Mouse (Mus musculus): ENCODE measurements around the gene Klk4. TPM values are rescaled to one million over a fixed set of nuclear protein-coding genes. Genes with fewer than 3 reads are reported as not detected.
A peak's percentile ranks its signal among the peaks of the same experiment; 100 is the strongest.

Klk4 gene
- total RNA-seq (2021) = not detected

DNA sequence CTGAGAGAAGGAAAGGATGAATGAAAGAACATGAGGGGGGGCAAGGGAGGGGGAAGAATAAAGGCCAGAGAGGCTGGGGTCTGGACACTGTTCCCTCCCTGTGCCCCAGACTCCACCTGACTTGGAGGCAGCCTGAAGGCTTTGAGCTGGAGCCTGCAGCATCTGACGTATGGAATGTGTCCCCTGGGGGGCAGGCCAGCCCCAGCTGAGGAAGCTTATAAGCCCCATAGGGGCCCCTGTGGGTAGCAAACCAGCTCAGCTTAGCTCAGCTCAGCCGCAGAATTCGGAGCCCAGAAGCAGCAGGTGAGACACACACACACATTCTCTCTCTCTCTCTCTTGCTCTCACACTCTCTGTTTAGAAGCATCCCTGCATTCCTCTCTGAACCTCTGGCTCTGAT is at the start of gene Klk4:
Gene Klk4 (plus strand): TSS at position 249 of the 400 bp plus-strand sequence.
- no peak for DNase-seq (ENCODE audit: extremely low spot score in 1 of 2, low spot score in 1 of 2)

DNA sequence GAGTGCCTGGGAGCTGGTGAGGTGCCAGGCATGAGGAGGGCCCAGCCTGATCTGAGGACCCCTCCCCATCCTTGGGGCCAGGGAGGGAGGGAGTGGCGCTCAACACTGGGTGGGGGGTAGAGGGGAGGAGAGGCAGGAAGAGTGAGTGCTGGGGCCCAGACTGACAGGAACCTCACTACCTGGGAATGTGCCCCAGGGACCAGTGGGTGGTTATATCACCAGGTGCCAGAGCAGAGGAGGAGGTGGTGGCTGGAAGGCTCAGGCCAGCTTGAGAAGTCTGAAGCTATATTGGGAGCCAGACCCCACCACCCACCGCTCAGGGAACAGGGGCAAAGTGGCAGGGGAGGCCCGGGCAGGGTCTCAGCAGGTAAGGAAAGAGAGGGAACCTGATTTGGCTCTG is 39.3 kb upstream of the Klk4 start, which contains the start of gene Klk5:
Gene Klk5 (plus strand): TSS at position 271 of the 400 bp plus-strand sequence.
- no peak for DNase-seq (ENCODE audit: extremely low spot score in 1 of 2, low spot score in 1 of 2)

DNA sequence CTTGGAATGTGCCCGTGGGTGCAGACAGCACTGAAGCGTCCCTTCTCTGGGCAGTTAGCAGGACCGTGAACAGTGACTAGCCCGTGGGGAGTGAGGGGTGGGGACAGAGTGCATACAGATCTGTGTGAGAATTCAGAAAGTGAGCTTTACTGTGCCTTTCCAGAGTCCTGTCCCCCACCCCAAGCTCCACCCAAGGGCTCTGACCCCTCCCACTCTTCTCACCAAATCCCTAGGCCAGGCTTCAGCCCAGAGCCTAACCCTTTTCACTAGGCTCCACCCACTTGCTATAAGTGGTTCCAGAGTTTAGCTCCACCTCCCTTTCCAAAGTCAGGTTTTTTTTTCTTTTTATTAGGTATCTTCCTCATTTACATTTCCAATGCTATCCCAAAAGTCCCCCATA is 37.2 kb upstream of the Klk4 start:
- DNase-seq (ENCODE audit: extremely low spot score in 1 of 2, low spot score in 1 of 2) = no peak

DNA sequence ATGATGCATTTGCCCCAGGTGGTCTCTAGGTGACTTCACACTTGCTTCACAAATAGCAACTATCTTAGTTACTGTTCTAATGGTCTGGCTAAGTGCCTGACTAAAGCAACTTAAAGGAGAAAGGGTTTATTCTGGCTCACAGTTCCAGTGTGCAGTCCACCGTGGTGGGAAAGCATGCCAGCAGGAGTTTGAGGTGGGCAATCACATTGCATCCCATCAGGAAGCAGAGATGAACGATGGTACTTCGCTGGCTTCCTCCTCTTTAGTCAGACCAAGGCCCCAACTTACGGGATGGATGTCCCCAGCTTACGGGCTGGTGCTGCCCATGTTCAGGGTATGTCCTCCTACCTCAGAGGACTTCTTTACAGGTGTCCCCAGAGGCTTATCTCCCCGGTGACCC is 29.3 kb upstream of the Klk4 start:
- DNase-seq (ENCODE audit: extremely low spot score in 1 of 2, low spot score in 1 of 2) = no peak

DNA sequence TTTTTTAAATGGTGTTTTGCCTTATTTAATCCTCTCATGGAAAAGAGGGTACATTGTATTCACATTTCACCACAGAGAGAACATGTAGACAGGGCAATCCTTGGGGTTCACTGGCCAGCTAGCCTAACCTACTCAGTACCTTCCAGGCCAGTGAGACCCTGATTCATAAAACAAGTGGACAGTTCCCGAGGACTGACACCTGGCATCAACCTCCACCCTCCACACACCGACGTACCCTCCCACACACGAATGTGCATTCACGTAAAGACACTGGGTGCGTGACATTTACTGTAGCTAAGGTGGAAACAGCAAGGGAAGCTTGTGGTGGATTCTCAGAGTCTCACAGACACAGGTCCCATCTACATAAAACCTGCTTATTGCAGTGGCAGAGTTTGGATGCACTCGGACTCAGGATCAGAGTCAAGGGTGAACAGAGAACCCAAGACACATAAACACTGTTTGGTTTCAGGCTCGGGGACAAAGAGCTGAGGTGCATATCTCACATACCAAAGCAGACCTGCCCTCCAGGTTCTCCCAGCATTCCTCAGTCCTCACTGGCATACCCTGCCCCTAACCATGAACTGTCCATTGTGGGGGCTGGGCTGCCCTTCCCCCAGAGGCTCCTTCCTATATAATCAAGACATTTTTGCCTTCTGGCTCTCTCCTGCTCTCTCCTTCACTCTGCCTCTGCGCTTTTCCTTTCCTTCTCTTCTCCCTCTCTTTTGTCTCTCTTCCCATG is 26.1 kb upstream of the Klk4 start:
- no peak for DNase-seq (ENCODE audit: extremely low spot score in 1 of 2, low spot score in 1 of 2)

DNA sequence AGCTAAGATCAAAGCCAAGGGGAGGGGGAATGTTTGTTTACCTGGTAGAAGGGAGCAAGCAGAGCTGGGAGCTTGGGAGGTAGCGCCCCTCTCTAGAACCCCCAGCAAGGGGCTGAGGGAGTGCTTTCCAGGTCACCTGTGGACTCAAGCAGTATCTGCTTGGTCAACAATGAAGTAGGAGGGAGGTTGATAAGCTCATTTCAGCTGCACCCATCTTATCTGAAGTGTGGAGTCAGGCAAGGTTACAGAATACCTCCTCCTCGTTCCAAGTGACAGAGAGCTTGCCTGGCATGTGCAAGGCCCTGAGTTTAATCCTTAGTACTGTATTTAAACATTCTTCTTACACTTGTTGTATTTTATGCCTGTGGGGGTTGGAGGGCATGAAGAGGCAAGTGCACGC is 25.3 kb upstream of the Klk4 start:
- no peak for DNase-seq (ENCODE audit: extremely low spot score in 1 of 2, low spot score in 1 of 2)

DNA sequence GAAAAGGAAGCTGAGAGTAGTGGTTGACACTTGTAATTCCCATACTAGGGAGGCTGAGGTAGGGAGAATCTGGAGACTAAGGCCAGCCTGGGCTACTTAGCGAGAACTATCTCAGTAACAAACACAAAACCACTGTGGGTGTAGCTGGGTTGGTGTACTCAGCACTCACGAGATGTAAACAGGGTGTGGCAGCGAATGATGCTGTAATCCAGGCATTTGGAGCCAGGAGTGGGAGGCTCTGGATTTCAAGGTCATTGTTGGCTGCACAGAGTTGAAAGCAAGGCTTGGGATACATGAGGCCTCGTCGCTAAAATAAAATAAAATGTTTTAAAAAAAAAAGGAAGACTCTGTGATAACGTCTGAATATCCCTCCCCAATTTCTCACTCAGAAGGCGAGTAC is 24.7 kb upstream of the Klk4 start:
- no peak for DNase-seq (ENCODE audit: extremely low spot score in 1 of 2, low spot score in 1 of 2)

DNA sequence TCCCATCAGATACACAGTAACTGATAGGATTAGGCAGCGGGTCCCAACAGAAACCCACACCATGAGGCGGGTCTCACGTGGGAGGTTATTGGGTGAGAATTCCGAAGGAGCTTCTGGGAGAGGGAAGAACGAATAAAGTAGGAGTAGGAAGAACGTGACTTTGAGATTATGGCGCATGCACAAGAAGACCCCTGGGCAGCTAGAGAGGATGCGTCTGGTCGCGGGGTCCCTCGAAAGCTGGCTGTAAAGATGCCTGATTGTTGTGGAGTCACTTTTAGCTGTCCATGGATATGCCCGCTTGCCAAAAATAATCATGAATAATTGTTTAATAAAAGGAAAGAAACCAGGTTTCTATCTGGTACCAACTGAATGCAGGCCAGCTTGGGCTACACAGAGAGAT is 23.5 kb upstream of the Klk4 start:
- DNase-seq (ENCODE audit: extremely low spot score in 1 of 2, low spot score in 1 of 2) = no peak

DNA sequence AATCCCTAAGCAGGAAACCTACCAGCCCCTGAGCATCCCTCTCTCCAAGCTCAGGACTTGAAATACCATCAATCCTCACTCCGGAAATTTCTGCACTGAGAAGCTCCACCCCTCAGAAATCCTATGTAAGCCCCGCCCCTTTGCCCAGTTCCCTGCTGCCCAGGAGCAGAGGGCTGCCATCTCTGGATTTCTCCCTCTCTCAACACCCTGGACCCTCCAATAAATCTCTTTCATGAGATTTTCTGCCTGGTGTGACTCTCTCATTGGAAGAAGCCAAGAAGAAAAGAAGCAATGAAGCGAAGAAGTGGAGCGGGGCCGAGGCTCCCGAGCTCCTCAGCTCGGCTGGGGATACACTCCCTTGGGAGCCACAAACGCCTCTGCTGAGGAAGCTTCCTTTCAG is 20.5 kb upstream of the Klk4 start:
- DNase-seq (ENCODE audit: extremely low spot score in 1 of 2, low spot score in 1 of 2) = no peak

DNA sequence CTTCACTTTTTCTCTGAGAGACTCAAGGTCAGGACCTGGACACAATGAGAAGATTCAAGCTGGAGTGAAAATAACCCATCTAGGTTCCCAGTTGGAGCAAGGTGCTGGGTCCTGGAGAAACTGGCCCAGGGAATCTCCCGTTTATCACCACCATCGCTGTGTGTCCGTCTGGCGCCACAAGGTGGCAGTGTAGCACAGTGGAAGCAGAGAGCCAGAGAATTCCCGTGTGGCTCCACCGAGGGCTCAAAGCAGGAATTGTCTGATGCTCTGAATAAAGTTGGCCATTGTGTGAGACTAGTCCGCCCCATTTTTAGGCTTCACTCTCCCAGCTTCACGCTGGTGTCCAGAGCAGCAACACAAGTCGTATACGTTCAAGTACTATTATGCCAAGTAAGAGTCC is 7.7 kb upstream of the Klk4 start:
- DNase-seq (ENCODE audit: extremely low spot score in 1 of 2, low spot score in 1 of 2) = peak; percentile 47 to 83

DNA sequence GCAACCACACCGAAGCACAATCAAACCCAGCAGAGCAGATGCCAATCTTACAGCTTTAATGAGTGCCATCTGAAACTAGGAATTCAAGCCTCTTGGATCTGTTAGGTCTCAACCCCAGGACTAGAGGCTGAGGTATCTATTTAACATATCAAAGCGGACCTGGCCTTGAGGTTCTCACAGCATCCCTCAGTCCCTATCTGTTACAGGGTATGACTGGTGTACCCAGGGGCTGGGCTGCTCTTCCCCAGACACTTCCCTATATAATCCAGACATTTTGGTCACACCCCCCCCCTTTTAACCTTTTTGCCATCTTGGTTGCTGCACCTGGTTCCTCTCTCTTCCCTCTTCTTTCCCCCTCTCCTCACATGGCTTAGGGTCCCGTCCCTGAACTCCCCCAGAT is 7.3 kb upstream of the Klk4 start:
- DNase-seq (ENCODE audit: extremely low spot score in 1 of 2, low spot score in 1 of 2) = no peak

DNA sequence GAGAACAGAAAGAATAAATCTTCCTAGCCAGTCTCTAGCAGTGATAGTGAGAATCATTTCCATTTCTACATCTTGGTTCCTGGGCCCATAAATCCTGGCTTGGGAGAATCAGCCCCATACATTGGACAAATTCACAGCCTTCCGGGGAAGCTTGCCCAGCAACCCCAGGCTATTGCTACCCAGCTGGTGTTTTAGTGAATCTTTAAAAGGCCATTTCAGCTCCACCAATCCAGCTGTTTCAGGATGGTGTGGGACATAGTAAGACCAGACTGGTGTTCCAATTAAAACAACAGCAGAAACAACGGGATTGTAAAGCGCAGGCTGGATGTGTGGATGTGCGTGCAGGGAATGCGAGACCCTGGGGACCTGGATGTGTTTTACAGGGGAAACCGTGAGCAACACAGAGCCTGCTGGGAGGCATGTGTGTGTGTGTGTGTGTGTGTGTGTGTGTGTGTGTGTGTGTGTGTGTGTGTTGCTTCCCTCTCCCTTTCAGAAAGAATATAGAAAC is 6.0 kb upstream of the Klk4 start:
- DNase-seq (ENCODE audit: extremely low spot score in 1 of 2, low spot score in 1 of 2) = no peak

DNA sequence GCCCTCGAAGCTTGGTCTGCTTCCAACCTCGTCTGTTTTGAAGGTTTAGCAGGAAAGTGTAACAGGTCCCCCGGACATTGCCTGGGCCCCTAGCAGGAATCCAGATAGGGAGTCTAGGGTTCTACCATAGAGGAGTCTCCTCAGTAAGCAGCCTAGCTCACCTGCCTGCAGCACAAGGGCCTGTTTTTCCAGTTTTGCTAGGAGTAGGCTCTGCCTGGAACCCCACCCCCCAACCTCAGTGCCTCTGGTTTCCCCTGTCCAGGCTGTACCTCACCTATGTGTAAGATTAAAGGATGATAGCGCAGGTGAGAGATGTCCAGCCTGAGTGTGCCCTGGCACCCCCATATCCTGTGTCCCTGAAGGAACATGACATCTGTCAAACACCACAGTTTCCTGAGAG is 4.5 kb upstream of the Klk4 start:
- no peak for DNase-seq (ENCODE audit: extremely low spot score in 1 of 2, low spot score in 1 of 2)

DNA sequence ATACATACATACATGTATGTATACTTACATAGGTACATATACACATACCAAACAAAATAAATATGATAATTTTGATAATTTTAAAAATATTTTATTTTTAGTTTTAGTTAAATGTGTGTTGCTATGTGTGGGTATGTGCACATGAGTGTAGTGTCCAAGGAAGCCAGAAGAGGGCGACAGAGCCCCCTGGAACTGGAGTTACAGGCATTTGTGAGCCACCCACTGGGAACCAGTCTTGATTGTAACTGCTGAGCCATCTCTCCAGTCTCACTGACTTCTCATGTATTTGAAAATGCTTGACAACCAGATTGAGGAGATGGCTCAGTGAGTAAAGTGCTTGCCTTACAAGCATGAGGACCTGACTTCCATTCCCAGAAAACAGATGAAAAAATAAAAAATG is 2.7 kb upstream of the Klk4 start:
- no peak for DNase-seq (ENCODE audit: extremely low spot score in 1 of 2, low spot score in 1 of 2)

DNA sequence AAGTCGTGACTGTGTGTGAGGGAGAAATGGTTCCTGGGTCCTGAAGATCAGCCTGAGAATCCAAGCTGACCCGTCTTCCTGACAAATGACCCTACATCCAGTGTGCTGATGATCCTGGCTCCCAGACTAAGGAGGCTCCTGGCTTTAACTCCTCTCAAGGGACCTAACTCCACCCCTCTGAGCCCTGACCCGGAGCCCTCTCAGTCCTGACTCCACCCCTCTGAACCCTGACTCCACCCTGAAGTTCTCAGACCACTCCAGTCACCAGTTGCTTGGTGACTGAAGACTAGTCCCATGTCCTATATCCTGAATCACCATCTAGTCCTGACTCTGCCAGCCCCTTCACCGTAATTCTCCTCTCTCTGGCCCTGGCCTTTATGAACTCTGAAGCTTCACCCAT is 1.4 kb downstream of the Klk4 start:
- DNase-seq (ENCODE audit: extremely low spot score in 1 of 2, low spot score in 1 of 2) = no peak

DNA sequence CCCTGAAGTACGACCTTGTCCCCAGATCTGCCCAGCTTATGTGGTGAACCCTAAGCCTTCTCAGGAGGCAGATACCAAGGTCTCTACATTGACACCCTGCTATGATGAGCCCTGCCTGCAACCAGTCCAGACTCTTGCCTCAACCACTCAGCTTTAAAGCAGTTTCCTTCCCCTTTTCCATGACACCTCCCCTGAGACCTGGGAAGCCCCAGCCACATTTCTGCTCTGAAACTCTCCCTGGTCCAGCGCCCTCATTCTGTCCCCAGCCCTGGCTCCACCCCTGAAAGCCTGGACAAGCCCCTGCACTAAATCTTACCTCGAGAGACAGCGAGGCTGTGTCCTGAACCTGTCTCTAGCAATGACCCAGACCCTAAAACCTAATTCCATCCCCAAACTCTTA is 1.9 kb downstream of the Klk4 start:
- DNase-seq (ENCODE audit: extremely low spot score in 1 of 2, low spot score in 1 of 2) = no peak

DNA sequence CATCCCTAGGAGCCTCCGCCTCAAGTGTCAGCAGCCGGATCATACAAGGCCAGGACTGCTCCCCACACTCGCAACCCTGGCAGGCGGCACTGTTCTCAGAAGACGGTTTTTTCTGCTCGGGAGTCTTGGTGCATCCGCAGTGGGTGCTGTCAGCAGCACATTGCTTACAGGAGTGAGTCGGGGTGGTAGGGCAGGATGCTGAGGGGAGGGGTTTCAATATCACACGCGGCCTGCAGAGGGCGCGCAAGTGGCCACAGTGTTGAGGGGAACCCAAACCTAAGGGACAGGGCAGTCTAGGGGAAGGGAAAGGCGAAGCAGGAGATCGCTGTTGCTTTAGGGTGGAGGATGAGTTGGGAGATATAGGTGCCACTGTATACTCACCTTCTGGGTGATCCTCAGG is 2.6 kb downstream of the Klk4 start:
- DNase-seq (ENCODE audit: extremely low spot score in 1 of 2, low spot score in 1 of 2) = peak; percentile 30 to 68

DNA sequence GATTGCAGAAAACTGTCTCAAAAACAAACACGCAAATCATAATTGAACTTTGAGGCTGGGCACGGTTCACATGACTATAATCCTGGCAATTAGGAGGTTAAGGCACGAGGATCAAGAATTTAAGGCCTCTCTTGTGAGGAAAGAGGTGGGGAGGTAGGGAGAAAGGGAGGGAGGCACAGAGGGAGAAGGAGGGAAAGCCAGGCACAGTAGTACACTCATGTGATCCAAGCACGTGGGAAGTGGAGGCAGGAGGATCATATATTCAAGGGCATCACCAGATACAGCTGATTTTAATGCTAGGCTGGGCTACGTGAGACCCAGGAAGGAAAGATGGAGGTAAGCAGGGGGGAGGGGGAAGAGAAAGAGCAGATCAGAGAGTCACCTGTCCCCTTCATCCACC is 10.4 kb downstream of the Klk4 start:
- DNase-seq (ENCODE audit: extremely low spot score in 1 of 2, low spot score in 1 of 2) = no peak

DNA sequence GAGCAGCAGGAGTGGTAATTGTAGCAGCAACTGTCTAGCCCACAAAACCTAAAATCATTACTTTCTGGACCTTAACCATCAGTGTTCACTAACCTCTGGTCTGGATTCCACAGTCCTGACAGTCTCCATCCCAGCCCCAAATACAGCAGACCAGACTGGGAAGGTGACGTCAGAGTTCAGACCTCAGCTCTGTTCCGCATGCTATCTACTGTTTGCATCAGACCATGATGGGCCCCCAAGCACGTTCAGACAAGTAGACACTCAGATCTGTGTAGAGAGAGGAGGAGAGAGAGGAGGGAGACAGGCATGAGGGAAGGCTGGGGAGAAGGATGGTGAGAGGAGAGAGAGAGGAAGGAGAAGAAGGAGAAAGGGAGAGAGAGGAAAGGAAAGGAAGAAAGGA is 10.8 kb downstream of the Klk4 start:
- no peak for DNase-seq (ENCODE audit: extremely low spot score in 1 of 2, low spot score in 1 of 2)

DNA sequence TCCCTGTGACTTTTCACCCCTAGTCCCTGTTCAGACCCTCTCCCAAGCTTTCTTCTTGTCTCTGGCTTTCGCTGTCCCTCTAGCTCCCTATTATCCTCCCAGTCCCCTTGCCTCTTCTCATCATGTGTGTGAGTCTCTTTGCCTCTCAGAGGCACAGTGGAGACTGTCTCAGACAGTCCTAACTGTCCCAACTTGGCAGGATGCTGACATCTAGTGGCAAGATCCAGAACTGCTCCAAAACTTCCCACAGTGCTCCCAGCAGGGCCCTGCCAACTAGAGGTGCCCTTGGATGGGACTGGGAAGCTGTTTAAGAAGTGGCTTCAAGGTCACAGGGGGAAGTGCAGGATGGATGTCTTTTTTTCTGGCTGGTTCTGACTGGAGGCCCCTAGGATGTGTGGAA is 13.9 kb downstream of the Klk4 start:
- DNase-seq (ENCODE audit: extremely low spot score in 1 of 2, low spot score in 1 of 2) = peak; percentile 84 to 97

DNA sequence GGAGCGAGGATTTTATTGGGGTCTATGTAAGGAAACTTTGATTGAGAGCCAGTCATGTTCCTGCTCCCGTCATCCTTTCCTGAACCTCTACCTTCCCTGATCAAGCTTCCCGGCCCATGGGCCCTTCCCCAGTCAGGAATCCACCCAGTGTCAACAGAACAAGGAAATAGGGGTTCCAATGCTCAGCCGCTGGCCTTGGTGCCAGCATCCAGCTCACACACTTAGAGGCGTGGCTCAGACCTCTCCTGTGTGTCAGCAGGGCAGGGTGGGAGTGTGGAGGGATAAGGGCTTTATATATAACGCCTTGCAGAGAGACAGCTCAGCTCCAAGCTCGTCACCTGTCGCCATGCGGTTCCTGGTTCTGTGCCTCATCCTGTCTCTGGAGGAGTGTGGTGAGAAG is 33.9 kb downstream of the Klk4 start:
- DNase-seq (ENCODE audit: extremely low spot score in 1 of 2, low spot score in 1 of 2) = no peak

DNA sequence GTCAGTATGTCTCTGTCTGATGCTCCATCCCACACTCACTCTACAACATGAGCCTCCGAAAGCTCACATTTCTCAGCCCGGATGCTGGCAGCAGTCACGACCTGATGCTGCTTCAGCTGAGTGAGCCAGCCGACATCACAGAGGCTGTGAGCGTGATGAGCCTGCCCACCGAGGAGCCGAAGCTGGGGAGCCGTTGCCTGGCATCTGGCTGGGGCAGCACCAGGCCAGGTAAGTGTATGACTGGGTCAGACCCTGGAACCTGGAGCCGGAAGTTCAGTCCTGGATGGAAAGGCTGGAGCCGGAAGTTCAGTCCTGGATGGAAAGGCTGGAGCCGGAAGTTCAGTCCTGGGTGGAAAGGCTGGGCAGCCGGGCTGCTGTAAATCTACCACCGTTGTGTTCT is 37.5 kb downstream of the Klk4 start:
- no peak for DNase-seq (ENCODE audit: extremely low spot score in 1 of 2, low spot score in 1 of 2)

DNA sequence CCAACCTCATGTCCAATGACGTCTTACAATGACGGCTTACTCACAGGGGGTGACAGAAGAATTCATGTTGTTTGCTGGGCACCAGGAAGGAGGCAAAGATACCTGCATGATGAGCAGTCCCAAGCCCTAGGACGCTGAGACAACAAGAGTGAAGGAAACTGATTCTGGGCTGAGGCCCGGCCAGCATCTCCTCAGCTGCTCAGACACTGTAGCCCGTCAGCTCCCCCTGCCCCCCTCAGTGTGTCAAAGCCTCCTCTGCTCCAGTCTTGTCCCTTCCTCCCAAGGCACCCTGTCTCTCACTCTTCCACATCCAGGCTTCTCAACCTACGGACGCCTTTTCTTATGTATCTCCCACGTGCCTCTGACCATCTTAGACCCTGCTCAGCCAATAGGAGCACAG is 37.9 kb downstream of the Klk4 start:
- no peak for DNase-seq (ENCODE audit: extremely low spot score in 1 of 2, low spot score in 1 of 2)

Measured in layer of hippocampus, postnatal 25 days (tissue).